Mouse (Mus musculus): Measurements from ENCODE around the gene Anxa6.

The Anxa6 gene

GRCm38 (mm10) chr11:55033040-55033660 is at the start of gene Anxa6:
Gene Anxa6 (minus strand): TSS chr11:55033445.
- DNase-seq (ENCODE audit: low spot score), result peak; percentile 69

DNA sequence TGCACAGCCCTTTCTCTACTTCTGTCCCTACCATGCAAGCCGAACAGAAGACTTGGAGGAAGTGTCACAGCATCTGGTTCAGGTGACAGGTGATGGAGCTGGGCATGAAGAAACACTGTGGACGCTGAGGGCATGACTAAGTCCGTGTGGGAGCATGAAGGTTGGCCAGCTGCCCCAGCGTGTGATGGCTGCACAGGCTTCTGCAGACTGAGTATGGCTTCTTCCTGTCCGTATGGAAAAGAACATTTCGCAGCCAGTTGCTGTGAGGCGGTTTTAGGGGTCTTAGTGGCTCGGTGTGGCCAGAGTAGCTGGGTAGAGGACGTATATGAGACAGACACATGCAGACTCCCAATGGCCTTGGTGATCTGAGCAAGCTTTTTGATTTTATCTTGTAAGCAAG is 48.0 kb upstream of the Anxa6 start:
- DNase-seq (ENCODE audit: low spot score), result no peak

- DNase-seq (ENCODE audit: low spot score), result no peak
Measured at GRCm38 (mm10) chr11:55079180-55079579, 45.9 kb upstream of the Anxa6 start.

GRCm38 (mm10) chr11:55078502-55078901 is 45.3 kb upstream of the Anxa6 start:
- no peak for DNase-seq (ENCODE audit: low spot score)

DNA sequence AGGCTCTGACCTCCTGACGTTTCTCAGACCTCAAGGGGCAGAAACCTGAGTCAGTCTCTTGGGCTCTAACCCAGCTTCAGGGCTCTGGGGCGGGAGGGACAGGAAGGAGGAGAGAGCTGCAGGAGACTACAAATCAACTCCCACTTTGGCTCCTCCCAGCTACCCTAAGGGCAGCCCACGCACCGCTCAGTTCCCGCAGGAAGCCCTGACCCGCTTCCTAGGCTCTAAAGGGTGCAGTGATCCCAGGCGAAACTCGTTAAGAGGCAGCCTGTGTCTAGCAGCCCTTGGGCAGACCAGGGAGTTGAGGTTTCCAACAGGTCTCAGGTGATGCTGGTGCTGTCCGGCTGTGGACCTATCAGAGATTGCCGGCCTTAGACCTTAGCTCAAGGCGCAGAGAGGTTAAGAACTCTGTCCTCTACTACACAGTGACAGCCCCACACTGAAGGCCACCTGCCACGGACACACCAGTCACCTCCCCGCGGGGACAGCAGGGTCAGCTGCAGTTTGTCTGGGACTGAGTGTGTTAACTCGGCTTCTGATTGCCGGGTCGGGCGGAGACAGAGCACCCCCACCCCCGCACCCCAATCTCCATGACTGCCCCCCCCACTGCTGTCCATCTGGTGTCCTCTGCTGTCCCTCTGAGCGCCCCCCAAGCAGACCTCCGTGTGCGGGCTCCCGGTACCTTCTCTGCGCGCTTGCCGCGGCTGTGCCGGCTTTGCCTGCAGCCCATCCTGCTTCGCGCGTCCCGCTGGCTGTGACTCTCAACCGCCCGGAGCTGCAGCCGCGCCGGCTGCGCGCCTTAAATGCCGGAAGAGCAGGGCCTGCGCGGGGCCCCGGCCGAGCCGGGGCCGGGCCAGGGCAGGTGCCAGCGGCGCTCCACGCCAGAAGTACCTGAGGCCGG is 44.3 kb upstream of the Anxa6 start, which contains the start of gene Ccdc69:
TSS of gene Ccdc69 (minus strand) at position 801 of the 901 bp plus-strand sequence.
- DNase-seq (ENCODE audit: low spot score), result peak; percentile 60

GRCm38 (mm10) chr11:55076234-55076633 is 43.0 kb upstream of the Anxa6 start:
- no peak for DNase-seq (ENCODE audit: low spot score)

GRCm38 (mm10) chr11:55075602-55076001 is 42.4 kb upstream of the Anxa6 start:
- no peak for DNase-seq (ENCODE audit: low spot score)

DNA sequence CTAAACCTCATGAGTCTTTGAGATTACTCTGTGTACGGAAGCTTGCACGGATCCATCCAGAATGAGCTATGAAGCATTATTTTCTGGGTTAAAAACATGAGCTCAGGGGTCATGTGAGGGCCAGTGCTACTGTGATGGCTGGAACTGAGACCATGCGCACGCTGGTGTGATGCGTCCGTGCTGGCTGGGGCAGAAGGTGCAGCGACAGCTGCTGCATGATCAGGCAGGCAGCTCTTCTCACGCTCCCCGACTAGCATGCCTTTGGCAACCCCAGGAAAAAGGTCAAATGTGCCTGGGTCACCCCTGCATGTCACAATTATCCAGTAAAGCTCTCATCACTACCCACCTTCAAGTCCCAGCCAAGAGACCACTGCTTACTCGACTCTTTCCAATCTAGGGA is 39.9 kb upstream of the Anxa6 start:
- DNase-seq (ENCODE audit: low spot score), result no peak

GRCm38 (mm10) chr11:55072467-55072866 is 39.2 kb upstream of the Anxa6 start:
- DNase-seq (ENCODE audit: low spot score), result no peak

GRCm38 (mm10) chr11:55071344-55071743 is 38.1 kb upstream of the Anxa6 start:
- no peak for DNase-seq (ENCODE audit: low spot score)

DNA sequence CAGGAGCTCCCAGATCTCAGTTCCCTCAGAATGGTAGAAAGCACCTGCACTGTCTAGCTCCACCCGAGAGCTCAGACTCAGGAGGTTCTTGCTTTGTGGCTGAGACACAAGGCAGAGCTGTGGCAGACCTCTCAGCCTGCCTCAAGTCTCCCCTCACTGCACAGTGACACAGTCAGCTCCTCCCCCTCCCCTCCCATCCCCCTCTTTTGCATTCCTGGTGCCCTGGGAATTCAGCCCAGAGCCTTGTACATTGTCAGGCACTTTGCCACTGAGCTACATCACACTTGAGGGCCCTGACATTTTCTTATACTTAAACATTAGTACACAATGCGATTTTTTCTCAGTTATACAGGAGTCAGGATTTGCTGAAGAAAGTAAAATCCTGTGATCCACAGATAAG is 35.8 kb upstream of the Anxa6 start:
- peak; percentile 37 for DNase-seq (ENCODE audit: low spot score)

DNA sequence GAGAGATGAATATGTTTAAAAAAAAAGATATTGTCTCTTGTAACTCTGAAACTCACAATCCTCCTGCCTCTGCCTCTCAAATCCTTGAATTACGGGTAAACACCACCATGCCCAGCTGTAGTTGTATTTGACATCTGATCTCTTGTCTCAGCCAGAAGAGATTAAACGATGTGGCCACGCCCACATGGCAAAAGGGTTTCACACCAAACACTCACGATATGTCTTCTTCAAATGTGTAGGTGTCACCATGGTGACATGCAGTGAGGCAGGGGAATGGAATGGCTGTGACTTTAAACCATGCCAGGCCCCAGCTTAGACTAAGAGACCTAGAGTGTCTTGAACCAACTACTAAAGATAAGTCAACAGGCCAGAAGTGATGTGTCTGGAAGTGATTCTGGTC is 33.7 kb upstream of the Anxa6 start:
- DNase-seq (ENCODE audit: low spot score), result no peak

- DNase-seq (ENCODE audit: low spot score), result no peak
Measured at GRCm38 (mm10) chr11:55062856-55063255, 29.6 kb upstream of the Anxa6 start.

DNA sequence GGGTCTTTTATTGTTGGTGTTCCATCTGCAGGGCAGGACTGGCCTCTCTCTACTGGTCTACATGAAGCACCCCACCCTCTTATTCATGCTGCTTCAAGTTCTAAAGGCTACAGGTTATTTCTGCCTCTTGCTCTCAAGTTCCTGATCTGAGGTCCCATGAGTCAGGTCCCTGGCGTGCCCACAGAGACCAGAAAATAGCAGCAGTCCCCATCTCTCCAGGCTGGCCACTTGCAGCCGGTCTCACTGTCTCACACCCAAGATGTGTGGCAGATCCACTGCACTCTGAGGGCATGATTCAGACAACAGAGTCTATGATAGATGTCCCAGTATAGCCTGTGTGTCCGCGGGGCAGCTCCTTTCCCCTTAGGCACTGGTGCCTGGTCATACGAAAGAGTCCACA is 27.6 kb upstream of the Anxa6 start:
- no peak for DNase-seq (ENCODE audit: low spot score)

DNA sequence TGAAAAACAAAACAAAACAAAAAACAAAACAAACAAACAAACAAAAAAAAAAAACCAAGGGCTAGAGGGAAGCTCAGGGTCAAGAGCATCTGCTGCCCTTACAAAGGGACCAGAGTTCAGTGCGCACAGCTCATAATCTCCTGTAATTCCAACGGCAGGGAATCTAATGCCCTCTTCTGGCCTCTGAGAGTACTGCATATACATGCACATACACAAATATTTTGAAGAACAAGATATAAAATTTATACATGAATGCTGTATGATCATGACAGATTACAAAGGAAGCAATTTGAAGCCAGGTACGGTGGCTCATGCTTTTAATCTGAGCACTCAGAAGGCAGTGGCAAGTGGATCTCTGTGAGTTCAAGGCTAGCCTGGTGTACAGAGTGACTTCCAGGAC is 24.3 kb upstream of the Anxa6 start:
- no peak for DNase-seq (ENCODE audit: low spot score)

GRCm38 (mm10) chr11:55050837-55051510 is 17.7 kb upstream of the Anxa6 start:
- DNase-seq (ENCODE audit: low spot score), result no peak

- peak; percentile 19 for DNase-seq (ENCODE audit: low spot score)
Measured at GRCm38 (mm10) chr11:55046600-55046999, 13.4 kb upstream of the Anxa6 start.

- no peak for DNase-seq (ENCODE audit: low spot score)
Measured at GRCm38 (mm10) chr11:55041348-55041747, 8.1 kb upstream of the Anxa6 start.

- DNase-seq (ENCODE audit: low spot score), result peak; percentile 89
Measured at GRCm38 (mm10) chr11:55039591-55039990, 6.3 kb upstream of the Anxa6 start.

DNA sequence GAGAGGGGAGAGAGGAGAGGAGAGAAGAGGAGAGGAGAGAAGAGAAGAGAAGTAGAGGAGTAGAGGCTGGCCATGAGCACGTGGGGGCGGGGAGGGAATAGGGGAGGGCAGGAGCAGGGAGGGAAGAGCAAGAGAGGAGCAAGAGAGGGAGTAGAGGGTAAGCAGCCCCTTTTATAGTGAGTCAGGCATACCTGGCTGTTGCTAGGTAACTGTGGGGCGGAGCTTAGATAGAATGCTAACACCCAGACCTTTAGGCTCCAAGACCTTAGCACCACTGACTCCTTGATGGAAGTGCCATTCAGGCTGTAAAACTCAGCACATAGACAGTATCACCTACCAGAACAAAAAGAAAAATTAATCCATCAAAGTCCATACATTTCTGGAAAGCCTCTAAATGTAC is 3.4 kb upstream of the Anxa6 start:
- DNase-seq (ENCODE audit: low spot score), result no peak

DNA sequence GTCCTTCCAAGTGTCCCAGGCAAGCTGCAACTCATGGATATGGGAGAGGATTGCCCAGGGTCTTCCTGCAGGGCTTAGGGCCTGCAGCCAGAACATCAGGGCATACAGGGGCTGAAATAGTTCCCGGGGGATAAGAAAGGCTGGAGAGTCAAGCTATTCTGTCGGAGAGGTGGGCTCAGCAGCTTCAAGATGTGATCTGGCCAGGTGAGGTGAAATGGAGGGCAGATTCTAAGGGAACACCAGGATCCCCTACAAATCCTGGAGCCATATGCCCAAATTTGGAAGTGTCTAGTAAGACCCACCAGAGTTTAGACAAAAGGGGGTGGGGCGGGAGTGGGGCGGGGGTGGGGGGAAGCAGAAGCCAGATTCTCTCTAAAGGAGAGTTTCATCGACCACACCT is 959 bp downstream of the Anxa6 start:
- DNase-seq (ENCODE audit: low spot score), result no peak

DNA sequence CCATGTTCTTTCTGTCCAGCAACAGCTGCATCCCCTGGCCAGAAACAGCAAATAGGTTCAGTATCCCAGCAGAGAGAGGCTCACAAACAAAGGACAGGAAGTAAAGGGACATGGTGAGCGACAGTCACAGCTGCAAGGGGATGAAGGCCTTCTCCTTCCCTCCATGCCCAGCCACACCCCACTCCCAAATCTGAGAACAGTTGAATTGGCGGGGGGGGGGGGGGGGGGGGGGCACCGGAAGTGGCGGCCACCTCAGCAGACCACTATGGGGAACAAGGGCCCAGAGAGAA is 1.3 kb downstream of the Anxa6 start:
- no peak for DNase-seq (ENCODE audit: low spot score)

Measured in retina, embryonic 14.5 days (tissue).